ENCODE assay signal across 8 mouse cellular contexts in the genomic region with DNA sequence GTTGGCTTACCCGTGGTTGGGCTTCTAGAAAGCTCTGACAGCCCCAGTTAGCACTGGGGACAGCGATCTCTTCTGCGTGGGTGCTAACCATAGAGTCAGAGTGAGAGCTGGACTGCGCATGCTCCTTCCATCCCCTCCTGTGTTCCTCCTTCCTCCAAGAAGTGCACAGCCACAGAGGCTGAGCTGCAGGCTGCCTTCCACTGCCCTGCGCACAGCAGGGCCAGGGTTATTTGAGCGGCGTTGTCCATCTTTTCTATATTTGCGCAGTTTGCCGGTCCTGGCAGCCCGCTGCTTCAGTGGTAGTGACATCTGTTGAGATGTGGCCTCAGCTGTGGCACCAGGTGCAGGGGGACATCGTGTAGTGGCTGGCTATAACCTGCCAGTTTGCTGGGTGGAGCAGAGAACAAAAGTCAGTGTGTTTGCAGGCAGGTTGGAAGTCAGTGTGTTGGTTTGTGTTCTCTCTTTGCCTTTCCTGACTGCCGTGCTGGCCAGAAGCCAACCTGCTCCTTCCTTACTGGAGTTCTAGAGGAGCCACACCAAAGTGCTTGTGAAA. TPM values are rescaled to one million over a fixed set of nuclear protein-coding genes. Genes with fewer than 3 reads are reported as not detected.
DNase-seq lines count a peak whose midpoint lies in the region; ATAC-seq and TF ChIP-seq lines count a peak whose summit lies in the region.

No protein-coding gene starts in this region.

- TF ChIP-seq CTCF in midbrain, postnatal 0 days (IDR thresholded peaks at IDR 0.05), result no peak

- WGBS in midbrain, postnatal 0 days, result 78% methylated on average over 12 of the region's 12 CpGs
- WGBS in midbrain, embryonic 16.5 days, result 81% methylated on average over 12 of the region's 12 CpGs

- DNase-seq in midbrain, postnatal 0 days (ENCODE audit: low spot score), result peak; percentile 63
- peak; percentile 61 to 80 for DNase-seq in cerebellum, postnatal 25 days
- DNase-seq in heart, postnatal 4 days, result peak; percentile 64
- peak; percentile 70 to 79 for DNase-seq in lung, postnatal 4 days
- no peak for DNase-seq in thymus, postnatal 25 days
- no peak for DNase-seq in B cell, adult 2 months
- no peak for DNase-seq in layer of hippocampus, postnatal 14 days (ENCODE audit: low spot score in 2 of 2)

- H3K4me1 ChIP-seq in midbrain, postnatal 0 days (ENCODE audit: insufficient read depth, low read length), result no peaks in the 10 kb centered on the region
- peaks cover 19% of the 10 kb centered on the region for H3K4me1 ChIP-seq in midbrain, embryonic 16.5 days (ENCODE audit: control insufficient read depth, insufficient read depth, low read length)

- ATAC-seq in midbrain, postnatal 0 days (ENCODE audit: low FRiP score), result peak; percentile 24; the same call in 1 of the 2 replicates
- ATAC-seq in midbrain, embryonic 16.5 days, result no peak

- H3K36me3 ChIP-seq in midbrain, postnatal 0 days (ENCODE audit: insufficient read depth, low read length), result 0 out of 2 replicates have a peak, but pooled peaks cover 4% of the 10 kb centered on the region
- H3K36me3 ChIP-seq in midbrain, embryonic 16.5 days (ENCODE audit: control insufficient read depth, insufficient read depth, low read length), result no peaks in the 10 kb centered on the region

- H3K4me2 ChIP-seq in midbrain, postnatal 0 days (ENCODE audit: low read depth, low read length, poor library complexity, severe bottlenecking), result no peak overlapping the region
- H3K4me2 ChIP-seq in midbrain, embryonic 16.5 days (ENCODE audit: low read length), result no peak overlapping the region

- no peaks in the 10 kb centered on the region for H3K27me3 ChIP-seq in midbrain, postnatal 0 days (ENCODE audit: insufficient read depth, low read length)
- H3K27me3 ChIP-seq in midbrain, embryonic 16.5 days (ENCODE audit: control insufficient read depth, insufficient read depth, low read depth, low read length), result no peaks in the 10 kb centered on the region

- H3K9ac ChIP-seq in midbrain, postnatal 0 days (replicated peaks; ENCODE audit: low read length, poor library complexity, severe bottlenecking), result no peak overlapping the region
- H3K9ac ChIP-seq in midbrain, embryonic 16.5 days (ENCODE audit: low read depth, low read length), result no peak overlapping the region

- H3K4me3 ChIP-seq in midbrain, postnatal 0 days (ENCODE audit: low read depth, low read length), result no peak overlapping the region
- H3K4me3 ChIP-seq in midbrain, embryonic 16.5 days (ENCODE audit: low read depth, low read length), result no peak overlapping the region

- no peak overlapping the region for H3K27ac ChIP-seq in midbrain, postnatal 0 days (ENCODE audit: low read depth, low read length)
- no peak overlapping the region for H3K27ac ChIP-seq in midbrain, embryonic 16.5 days (ENCODE audit: low read length)

- no peaks in the 10 kb centered on the region for H3K9me3 ChIP-seq in midbrain, postnatal 0 days (ENCODE audit: low read length)
- no peaks in the 10 kb centered on the region for H3K9me3 ChIP-seq in midbrain, embryonic 16.5 days (replicated peaks; ENCODE audit: control insufficient read depth, low read length, poor library complexity, severe bottlenecking)

RNA-seq across cellular contexts. Expression of a gene that starts 53.6 kb away (rescaled TPM):
- 19.6 and 21.9 TPM in 2 replicates for total RNA-seq in midbrain, postnatal 0 days (2014; rRNA removed)
- polyA plus RNA-seq in midbrain, postnatal 0 days (2015; fragmentation: Nextera tagmentation; extraction: Ambion mirVana), result 37.4 and 38.7 TPM in 2 replicates
- polyA plus RNA-seq in midbrain, embryonic 16.5 days (2015; fragmentation: Nextera tagmentation; extraction: Ambion mirVana), result 39.6 and 44.4 TPM in 2 replicates
- total RNA-seq in heart, postnatal 4 days (2021), result 10 to 100 TPM; 50.9 to 52.2 TPM
- 10 to 100 TPM; 25.9 to 26.5 TPM for total RNA-seq in layer of hippocampus, postnatal 14 days (2021)

RNA-seq across cellular contexts. Expression of a gene that starts 53.7 kb away (rescaled TPM):
- total RNA-seq in midbrain, postnatal 0 days (2014; rRNA removed), result 41.8 and 48.9 TPM in 2 replicates
- 51.5 and 52.8 TPM in 2 replicates for polyA plus RNA-seq in midbrain, postnatal 0 days (2015; fragmentation: Nextera tagmentation; extraction: Ambion mirVana)
- polyA plus RNA-seq in midbrain, embryonic 16.5 days (2015; fragmentation: Nextera tagmentation; extraction: Ambion mirVana), result 54.9 and 56.0 TPM in 2 replicates
- 10 to 100 TPM; 37.9 to 40.6 TPM for total RNA-seq in heart, postnatal 4 days (2021)
- total RNA-seq in layer of hippocampus, postnatal 14 days (2021), result 10 to 100 TPM; 30.2 to 32.8 TPM

Comparison
In these comparisons a context has a peak if more than half of its experiments do, and no peak if none do; other contexts are left out.
1. DNase-seq: peak in midbrain, postnatal 0 days (single experiment), cerebellum, postnatal 25 days (2 of 2), heart, postnatal 4 days (single experiment) and lung, postnatal 4 days (2 of 2); none in thymus, postnatal 25 days (single experiment), B cell, adult 2 months (0 of 2) and layer of hippocampus, postnatal 14 days (0 of 2).